Mouse (Mus musculus) cerebellum, adult 9-11 months (tissue): ENCODE data around the gene Gpr160.
"Not testable (repeated sequence)": the region's sequence is repeated elsewhere in the genome, so short reads cannot be mapped to it uniquely, and the experiment has no call there.

Experiments
- DNase-seq: peaks from one replicate; pipeline ENCODE4 v3.0.0; 2022

Gpr160 gene

DNA sequence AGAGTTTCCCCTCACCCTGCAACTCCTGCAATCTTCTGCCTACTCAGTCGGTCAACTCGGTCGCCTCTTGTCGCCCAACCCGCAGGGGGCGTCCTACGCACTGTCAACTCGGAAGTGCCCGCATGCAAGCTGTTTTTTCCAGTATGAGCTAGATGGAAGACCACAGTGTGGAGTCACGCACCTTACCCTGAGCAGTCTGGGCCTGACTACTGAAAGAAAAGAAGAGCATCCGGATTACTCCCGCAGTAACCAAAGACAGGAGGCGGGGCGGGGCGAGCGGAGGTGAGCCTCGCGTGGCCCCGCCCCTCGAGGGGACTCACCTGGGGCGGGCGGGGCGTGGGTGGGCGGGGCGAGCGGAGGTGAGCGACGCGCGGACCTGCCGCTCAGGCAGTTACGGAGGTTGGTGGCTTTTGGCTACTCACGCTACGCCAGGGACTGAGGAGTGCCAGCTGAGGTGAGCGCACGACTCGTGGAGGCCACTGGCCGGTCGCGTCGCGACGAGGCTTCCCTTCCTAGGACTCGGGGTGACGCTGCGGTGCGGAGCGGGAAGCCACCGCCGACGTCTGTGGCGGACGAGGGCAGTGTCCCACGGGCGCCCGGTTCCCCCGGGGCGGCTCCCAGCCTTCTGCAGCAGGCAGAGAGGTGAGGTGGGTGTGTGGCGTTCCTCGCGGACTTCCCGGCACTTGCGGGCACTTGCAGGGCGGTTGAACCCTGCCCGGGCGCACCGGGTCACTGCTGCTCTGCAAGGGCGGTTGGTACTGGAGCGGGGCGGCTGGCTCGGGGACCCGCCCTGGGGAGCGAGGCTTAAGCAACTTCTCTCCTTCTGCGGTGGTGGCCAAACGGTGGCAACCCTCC is at the start of gene Gpr160:
TSS of gene Gpr160 (plus strand) at position 347 of the 855 bp plus-strand sequence.
- peak; percentile 36 for DNase-seq

DNA sequence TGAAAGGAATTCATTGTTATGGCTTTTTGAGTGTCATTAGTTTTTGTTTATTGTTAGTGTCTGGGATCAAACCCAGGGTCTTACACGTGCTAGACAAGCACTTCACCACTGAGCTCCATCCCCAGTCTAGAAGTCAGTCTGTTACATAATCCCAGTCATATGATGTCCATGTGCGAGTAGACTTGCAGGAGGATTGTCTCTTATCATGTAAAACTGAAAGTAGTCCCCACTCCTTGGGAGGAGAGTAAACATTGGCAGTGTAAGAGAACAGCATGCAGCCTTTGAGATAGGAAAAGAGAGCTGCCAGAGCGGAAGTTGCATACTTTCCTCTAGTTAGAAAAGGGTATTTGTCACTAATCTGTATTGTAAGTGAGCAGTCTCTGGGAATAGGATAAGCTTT is 42.9 kb upstream of the Gpr160 start:
- no peak for DNase-seq

DNA sequence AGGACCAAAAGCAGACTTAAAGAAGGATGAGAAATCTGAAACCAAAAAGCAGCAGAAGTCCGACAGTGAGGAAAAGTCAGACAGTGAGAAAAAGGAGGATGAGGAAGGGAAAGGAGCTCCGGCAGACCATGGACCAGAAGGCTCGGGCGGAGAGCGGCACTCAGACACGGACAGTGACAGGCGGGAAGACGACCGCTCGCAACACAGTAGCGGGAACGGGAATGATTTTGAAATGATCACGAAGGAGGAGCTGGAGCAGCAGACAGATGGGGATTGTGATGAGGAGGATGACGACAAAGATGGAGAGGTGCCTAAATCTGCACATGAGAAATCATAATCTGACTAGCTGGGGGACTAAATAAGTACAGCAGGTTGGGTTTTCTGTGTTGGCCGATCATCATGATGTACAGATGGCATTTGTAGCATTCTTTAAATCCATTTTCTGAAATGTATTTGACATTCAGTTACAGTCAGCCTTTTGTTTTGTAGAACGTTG is 37.1 kb upstream of the Gpr160 start:
- no peak for DNase-seq

DNA sequence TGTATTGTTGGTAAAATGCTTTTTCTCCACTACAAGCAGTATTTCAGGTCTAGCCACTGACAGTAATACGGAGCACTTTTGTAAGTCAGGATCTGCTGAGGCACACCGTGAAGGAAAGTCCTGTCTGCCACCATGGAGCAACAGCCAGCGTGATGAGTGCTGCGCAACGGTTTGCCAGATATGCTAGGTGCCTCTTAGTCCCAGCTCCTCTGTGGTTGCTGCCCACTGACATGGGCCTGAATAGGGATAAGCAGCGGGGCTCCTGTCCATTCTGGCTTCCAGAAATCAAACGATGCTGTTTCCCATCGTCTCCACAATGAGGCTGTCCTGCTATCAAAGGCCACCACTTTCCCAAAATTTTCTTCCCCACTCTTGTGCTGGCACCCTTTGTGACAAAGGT is 33.6 kb upstream of the Gpr160 start:
- DNase-seq: no peak

DNA sequence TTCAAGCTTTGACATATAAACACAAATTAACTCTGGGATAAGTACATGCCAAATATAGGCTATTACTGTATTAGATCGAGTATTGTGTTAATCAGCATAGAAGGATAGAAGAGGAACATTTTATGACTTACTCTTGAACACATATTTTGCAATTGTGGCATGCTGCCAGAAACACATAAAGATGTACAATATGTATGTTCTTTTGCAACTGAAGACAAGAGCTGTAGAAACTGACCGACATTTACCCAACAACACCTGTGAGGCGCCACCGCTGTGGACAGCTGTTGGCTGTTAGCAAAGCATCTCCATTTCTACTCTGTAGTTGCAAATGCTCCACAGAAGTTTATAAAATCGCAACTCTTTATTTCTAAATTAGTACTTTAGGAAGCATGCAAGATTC is 29.7 kb upstream of the Gpr160 start:
- DNase-seq: no peak

DNA sequence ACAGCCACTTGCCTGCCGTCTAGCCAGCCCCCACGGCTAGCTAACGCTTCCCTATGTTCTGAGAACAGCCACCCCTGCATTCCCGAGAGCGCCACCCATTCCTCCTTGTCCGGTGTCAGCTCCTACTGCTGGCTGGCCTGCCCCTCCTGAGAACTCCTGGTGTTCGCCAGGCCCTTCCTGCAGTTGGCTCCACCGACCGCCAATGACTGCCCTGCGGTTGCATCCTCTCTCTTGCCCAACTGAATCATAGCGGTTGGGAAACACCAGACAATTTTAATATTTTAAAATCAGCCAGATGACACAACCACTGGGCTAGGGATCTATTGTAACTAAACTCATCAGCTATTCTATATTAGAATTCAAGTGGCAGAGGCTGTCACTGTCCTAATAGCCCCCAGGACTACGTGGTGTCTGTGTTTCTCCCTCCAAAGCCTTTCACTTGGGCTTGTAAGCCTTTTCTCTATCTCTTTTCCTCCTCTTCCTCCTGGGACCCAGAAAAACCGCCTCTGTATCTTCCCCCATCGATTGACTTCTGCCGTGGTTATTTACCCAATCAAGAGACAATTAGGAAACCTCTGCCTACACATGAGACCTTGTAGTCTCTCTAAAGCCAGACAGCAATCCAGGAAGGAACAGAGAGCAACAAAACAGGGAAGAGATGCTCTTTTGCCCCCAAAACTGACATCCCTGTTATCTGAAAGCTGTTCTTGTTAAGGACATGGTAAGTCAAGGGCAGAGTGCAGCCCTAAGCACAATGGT is 23.7 kb upstream of the Gpr160 start:
- DNase-seq: no peak

DNA sequence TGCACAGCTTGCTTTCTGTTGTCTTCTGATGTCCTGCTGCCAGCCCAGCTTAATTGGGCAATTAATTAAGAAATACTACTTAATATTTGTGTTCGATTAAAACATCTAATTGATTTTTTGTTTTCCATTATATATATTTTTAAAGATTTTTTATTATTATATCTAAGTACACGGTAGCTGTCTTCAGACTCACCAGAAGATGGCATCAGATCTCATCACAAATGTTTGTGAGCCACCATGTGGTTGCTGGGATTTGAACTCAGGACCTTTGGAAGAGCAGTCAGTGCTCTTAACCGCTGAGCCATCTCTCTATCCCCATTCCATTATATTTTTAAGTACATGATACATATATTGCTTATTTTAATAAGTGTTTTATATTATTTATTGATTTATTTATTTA is 22.5 kb upstream of the Gpr160 start:
- no peak for DNase-seq

DNA sequence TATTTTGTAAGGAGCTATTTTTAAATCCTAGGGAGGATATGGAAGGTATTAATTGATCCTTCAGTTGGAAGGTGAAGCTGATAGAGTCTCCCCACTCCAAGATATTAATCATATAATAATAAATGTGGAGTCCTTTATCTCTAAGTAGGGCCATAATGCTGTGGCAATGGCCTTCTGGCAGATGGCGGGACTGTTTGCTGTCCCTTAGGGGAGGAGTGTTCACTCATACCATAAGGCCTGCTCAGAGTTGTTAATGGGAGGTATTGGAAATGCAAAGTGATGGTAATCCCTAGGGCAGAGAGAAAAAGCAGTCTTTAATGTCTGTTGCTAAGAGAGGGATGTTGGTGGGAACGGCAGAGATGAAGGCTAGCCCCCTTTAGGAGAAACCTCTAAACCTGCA is 10.0 kb upstream of the Gpr160 start:
- no peak for DNase-seq

DNA sequence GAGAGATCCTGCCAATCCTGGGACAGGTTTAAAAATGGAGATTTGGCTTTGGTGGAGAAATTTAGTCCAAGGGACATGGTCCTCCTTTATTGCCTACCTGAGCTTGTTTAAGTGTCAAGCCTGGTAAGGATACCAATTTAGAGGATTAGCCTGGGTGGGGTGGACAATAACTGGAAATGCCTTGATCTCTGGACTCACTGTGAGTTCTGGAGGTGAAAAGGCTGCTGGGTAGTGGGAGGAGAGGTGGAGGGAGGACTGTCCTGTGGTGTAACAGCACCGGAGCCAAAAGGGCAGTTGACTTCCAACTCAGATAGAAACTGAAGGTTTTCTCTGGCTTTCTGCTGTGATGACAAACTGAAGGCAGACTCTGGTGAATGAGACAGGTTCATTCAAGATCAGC is 8.3 kb upstream of the Gpr160 start:
- DNase-seq: no peak

DNA sequence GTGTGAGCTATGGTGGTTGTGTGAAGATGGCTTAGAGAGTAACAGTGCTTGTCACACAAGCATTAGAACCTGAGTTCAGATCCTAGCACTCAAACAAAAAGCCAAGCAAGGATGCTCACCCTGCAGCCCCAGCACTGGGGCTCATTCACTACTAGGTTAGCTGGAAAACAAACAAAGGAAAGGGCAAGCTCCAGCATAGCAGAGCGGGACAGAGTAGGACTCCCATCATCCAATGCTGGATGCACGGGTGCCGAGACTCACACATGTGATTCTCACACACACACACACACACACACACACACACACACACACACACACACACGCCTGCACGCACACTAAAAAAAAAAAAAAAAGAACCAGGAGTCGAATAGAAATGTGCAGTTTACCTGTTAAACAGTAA is 4.3 kb upstream of the Gpr160 start:
- DNase-seq: no peak

DNA sequence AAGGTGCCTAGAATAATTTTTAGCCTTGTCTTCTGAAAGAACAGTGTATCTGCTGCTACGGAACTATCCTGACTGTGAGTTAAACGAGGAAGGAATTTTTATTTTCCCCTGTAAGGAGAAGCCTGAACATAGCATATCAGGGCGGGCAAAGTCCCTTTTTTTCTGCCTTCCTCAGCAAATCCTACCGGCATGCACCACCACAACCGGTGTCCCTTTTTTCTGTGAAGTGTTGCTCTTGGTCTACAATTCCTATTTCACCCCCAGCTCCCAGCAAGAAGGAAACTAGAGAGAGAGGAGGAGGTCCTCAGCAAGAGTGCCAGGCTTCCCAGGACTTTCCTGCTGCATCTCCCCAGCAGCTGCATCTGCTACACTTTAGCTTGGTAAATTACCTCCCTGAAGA is 2.2 kb upstream of the Gpr160 start:
- no peak for DNase-seq

DNA sequence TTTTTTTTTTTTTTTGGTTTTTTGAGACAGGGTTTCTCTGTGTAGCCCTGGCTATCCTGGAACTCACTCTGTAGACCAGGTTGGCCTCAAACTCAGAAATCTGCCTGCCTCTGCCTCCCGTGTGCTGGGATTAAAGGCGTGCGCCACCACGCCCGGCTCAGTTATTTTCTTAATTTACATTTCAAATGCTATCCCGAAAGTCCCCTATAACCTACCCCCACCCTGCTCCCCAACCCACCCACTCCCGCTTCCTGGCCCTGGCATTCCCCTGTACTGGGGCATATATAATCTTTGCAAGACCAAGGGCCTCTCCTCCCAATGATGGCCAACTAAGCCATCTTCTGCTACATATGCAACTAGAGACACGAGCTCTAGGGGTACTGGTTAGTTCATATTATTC is 3.8 kb downstream of the Gpr160 start:
- not testable (repeated sequence) for DNase-seq

DNA sequence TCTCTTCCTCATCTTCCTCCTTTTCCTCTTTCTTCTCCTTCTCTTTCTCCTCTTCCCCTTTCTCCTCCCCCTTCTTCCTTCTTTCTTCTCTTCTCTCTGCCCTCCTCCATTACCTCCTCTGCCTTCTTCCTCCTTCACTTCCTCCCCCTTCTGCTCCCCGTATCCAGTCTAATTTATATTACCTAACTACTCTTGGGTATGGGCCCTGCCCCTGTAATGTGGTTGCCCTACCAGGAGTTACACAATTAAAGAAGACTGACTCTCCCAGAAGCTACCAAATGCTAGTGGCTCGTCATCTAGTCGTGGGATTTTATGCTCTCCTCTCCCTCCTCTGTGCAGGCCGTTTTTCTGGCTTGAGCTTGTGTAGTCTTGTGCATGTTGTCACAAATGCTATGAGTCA is 5.0 kb downstream of the Gpr160 start:
- no peak for DNase-seq

DNA sequence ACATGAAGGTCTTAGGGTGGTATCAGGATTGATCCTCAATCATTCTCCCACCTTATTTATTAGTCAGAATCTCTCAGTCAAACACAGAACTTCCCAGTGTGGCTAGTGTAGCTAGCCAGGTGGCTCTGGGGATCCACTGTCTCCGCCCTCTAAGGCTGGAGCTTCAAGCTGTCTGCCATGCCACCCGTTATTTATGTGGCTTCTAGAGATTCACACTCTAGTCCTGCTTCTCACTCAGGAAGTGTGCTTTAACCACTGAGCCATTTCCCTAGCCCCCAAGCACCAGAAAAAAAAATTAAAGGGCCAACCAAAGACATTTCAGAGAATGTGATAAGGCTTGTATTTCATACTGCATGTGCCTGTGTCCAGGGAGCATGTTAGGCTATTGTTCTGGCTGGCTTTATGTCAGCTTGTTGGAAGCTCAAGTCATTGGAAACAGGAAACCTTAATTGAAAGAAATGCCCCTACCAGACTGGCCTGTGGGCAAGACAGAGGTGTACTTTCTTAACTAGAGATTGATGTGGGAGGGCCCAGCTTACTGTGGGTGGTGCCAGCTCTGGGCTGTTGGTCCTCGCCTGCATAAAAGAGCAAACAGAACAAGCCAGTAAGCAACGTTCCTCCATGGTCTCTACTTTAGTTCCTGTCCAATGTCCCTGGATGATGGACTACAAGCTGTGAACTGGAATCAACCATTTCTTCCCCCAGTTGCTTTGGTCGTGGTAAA is 8.1 kb downstream of the Gpr160 start:
- DNase-seq: no peak

DNA sequence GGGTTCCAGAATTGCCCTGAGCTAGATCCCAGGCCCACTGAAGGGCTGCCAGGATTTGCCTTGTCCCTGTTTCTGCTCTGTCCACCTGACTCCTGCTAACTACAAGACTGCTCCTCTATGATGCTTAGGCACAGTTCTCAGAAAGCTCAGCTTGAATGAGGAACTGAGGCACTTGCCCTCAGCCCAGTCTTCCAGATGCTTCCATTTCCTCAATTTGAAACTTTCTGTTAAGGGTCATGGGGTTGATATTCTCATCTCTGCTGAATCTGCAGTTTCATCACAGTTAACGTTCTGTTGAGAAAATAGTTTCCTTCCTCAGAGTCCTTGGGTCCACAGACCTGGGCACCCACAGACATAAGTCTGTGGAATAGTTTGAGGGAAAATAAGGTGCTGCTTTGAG is 8.9 kb downstream of the Gpr160 start:
- no peak for DNase-seq

DNA sequence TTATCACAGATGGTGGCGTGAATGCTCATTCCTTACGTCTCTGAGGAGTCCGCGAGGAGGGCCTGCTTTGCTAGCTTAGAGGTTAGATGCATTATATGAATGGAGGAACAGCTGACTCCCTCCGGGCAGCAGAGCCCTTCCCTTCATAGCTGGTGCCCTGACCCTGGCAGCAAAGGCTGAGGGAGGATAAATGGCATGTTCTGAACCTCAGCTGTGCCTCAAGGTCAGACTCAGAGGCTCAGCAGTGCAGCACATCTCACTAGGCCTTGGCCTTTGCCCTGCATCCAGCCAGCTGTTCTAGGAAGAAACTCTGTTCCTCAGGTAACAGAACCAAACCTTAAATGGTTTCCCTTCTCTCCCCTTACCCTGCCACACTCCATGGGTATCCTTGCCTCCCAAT is 12.4 kb downstream of the Gpr160 start:
- no peak for DNase-seq

DNA sequence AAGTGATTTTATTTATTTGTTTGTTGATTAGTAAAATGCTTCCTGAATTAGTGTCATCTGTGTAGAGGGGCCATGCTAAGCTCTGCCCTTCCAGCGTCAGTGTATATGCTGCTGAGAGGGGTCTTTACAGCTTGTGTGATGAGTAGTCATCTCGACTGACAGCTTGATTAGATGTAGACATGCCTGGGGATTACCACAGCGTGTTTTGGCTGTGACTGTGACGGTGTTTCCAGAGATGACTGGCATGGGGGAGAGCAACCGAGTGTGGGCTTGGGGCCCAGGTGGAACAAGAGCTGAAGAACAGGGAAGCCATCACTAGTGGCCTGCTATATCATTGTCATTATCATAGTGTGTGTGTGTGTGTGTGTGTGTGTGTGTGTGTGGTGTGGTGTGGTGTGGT is 12.9 kb downstream of the Gpr160 start:
- DNase-seq: no peak

DNA sequence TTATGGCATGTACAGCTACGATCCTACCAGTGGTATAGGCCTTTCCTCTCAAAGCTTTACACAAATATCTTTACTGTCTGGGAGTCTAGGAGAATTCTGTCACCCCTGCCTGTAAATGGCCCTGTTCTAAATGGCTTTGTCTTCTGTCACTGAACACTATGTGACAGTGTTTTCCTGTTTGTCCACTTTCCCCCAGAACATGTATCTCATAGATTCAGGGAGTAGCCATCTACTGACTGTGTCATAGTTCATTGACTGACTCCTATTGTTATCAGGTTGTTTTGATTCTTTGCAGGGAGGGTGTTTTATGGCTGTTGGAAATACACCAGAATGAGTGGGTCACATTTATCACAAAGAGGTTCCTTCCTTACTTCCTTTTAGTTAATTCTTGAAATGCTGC is 14.2 kb downstream of the Gpr160 start:
- DNase-seq: no peak

DNA sequence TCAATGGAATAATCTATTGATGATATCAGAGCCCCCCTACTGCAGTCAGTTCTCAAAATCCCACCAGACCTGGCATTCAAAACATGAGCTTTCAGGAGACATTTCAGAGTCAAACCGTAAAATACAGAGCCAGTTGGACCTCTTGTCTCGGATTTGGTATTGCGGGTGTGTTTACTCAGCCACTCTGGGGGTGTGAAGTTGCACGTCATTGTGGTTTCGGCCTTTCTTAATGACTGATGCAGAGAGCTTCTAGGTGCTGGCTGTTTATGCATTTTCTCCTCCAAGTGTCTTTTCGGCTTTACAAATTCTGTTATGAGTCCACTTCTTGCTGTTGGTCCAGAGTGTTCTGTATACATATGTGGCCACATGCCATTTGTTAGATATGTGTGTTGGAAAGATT is 21.0 kb downstream of the Gpr160 start:
- DNase-seq: no peak

DNA sequence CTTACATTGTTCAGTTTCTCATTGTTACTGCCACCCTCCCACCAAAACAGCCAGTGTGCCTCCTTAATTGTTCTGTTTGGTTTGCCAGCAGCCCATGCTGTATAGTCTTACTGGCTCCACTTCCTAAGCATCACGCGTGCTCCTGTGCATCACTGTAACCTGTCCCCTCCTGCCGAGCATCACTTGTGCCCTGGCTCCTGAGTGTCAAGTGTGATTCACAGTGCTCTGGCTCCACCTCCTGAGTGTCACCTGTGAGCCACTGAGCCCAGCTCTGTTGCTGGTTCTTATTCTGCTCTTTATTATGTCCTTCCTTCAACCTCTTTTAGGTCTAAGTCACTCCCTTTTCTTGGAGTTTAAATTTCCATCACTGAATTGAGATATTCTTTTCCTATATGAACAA is 31.7 kb downstream of the Gpr160 start:
- DNase-seq: no peak

DNA sequence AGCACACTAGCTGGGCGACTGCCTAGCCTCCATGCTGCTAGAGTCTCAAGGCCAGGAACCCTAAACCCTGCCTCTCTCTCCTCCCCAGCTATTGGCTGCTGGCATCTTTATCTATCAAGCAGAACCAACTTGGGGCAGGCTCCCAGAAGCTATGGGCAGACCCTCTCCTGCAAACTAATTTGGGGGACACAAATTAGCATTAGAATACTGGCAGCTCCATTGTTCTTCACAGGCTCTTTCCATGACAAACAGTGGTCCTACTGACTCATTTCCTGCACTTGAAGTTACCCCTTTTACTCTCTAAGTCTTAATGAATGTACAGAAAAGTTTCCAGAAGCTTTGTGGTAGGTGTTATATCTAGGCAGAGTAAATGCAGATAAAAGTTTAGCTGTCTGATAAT is 33.3 kb downstream of the Gpr160 start:
- no peak for DNase-seq

DNA sequence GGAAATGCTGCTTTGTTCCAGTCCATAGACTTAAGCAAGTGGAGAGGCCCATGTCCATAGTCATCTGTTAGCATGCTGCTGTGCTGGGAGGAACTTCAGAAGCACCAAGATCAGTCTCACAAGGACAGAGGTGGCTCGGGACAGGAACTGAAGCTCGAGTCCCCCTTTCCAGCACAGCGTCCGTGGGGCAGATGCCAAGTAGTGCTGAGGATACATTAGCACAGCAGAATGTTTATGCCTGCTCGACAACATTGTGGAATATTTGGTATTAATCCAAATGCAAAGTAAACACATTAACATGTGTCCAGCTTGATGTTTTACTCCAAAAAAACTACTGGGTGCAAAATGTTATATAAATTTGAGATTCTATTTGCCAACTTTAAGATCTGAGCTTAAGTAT is 41.0 kb downstream of the Gpr160 start:
- no peak for DNase-seq

DNA sequence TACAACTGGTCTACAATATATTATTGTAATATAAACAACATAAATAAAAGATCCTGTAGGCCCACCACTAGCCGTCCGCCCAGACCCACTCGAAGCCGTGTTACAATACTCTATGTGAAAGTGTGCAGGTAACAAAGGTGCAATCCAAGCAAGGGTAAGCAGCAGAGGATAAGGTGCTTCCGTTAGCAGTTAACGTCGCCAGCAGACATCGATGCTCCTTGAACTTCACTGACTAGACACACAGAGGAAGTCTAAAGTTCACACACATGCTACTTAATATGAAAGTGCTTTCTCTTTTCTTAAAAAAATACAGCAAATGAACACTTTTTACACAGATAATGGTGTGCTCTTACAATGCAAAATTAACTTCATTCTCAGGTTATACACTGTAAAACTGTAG is 43.7 kb downstream of the Gpr160 start:
- DNase-seq: no peak

DNA sequence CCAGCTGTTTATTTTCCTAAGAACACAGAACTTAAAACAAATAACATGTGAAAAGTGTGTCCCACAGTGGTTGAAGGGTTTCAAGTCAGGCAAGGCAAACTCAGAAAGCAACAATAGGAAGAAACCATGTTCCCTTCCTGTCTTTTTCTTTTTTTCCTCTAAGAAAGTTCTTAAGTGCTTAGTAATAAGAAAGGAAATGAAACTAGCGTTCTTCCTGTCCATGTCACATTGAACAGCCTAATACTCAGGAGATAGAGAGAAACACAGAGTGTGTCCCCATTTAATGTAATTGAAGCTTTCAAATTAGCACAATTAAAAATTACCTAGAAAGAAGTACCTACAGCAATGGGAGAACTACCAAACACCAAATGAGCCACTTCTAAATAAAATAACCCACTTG is 48.9 kb downstream of the Gpr160 start:
- DNase-seq: no peak
